Mouse (Mus musculus) thymus, adult 2 months (tissue): ENCODE data around the gene Fkbp1b.

Source experiments
- CTCF ChIP-seq: fragments of 200-500 bp; IDR thresholded peaks from 2 replicates; pipeline ENCODE4 v1.5.1; 2012; ENCODE audit warnings: mild to moderate bottlenecking, control low read depth, low read length, moderate library complexity, borderline replicate concordance; ENCODE audit not compliant: control insufficient read depth, poor library complexity, insufficient read depth; ENCODE audit errors: extremely low read depth
- POLR2A ChIP-seq: fragments of 200-500 bp; IDR thresholded peaks from 2 replicates; pipeline ENCODE4 v1.6.1; 2012; ENCODE audit warnings: mild to moderate bottlenecking, low read length, control low read depth, moderate library complexity; ENCODE audit not compliant: control insufficient read depth, poor library complexity, insufficient read depth; ENCODE audit errors: extremely low read depth

DNA sequence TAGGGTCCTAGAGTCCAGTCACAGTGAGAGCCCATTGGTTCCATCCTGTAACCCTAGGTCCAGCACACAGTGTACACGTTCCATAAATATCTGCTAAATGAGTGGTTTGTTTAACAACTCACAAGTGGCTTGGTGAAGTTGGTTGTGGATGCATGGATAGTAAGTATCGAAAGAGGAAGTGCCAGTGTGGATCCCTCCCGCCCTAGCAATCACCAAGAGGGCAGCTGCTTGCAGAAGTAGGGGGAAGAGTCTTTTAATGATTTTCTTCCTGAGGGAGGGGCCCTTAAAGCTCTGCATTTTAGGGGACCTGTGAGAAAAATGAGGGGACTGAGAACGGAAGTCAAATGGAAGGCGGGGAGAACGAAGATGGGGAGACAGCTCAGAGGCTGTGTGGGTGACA is 1.4 kb downstream of the Fkbp1b start:
- TF ChIP-seq POLR2A (no peak), CTCF (no peak)
